Mouse (Mus musculus) CH12.LX (cell line): ENCODE results near the gene Sema3a.

ENCODE experiments used
- CTCF ChIP-seq, 2 experiments: IDR thresholded peaks in 1 of 2; conservative IDR thresholded peaks in 1 of 2; 2 replicates each; pipeline ENCODE4 v1.5.1; 2011 to 2012; ENCODE audit warnings: low read depth in 2 of 2, low read length in 2 of 2, improper control_type of control experiment in 1 of 2, inconsistent platforms in 1 of 2, mild to moderate bottlenecking in 1 of 2, moderate library complexity in 1 of 2
- EP300 ChIP-seq: IDR thresholded peaks from 2 replicates; pipeline ENCODE4 v1.6.1; 2011; ENCODE audit warnings: low read length, improper control_type of control experiment
- HCFC1 ChIP-seq: IDR thresholded peaks from 2 replicates; pipeline ENCODE4 v1.6.1; 2012; ENCODE audit warnings: low read depth, mild to moderate bottlenecking, inconsistent platforms, low read length, improper control_type of control experiment
- JUND ChIP-seq: conservative IDR thresholded peaks from 2 replicates; pipeline ENCODE4 v1.6.1; 2011; ENCODE audit warnings: low read depth, low read length, improper control_type of control experiment
- MAFK ChIP-seq: IDR thresholded peaks from 2 replicates; pipeline ENCODE4 v1.6.1; 2011; ENCODE audit warnings: low read length, improper control_type of control experiment; ENCODE audit not compliant: insufficient replicate concordance
- MAX ChIP-seq: IDR thresholded peaks from 2 replicates; pipeline ENCODE4 v1.6.1; 2011; ENCODE audit warnings: low read length, improper control_type of control experiment
- MYC ChIP-seq: IDR thresholded peaks from 2 replicates; pipeline ENCODE4 v1.6.1; 2011; ENCODE audit warnings: low read depth, mild to moderate bottlenecking, improper control_type of control experiment, low read length
- POLR2A ChIP-seq: IDR thresholded peaks from 2 replicates; pipeline ENCODE4 v1.6.1; 2011; ENCODE audit warnings: low read depth, mild to moderate bottlenecking, improper control_type of control experiment, low read length
- RAD21 ChIP-seq: IDR thresholded peaks from 2 replicates; pipeline ENCODE4 v1.6.1; 2011; ENCODE audit warnings: low read depth, mild to moderate bottlenecking, low read length, improper control_type of control experiment, moderate library complexity
- RCOR1 ChIP-seq: conservative IDR thresholded peaks from 2 replicates; pipeline ENCODE4 v1.6.1; 2012; ENCODE audit warnings: low read depth, mild to moderate bottlenecking, inconsistent platforms, low read length, improper control_type of control experiment
- ZC3H11A ChIP-seq: IDR thresholded peaks from 2 replicates; pipeline ENCODE4 v1.6.1; 2012; ENCODE audit warnings: low read depth, mild to moderate bottlenecking, inconsistent platforms, low read length, improper control_type of control experiment

DNA sequence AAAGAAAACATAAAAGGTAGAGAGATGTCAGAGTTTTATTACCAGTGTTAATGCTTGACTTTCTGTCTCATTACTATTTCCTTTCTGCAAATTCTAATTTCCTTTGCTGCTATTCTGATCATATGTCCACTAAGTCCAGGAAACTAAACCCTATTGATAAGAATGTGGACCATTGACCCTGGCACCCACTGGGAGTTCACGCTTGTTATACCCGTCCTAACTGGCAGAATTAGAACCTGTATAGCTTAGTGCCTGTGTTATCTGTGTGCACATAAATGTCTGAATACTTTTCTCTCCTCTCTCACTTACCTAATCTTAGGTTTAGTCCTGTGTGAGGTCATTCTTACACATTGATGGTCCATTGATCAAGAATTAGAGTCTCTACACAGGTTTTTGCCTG, 486.9 kb downstream of the Sema3a start:
- no peak for TF ChIP-seq HCFC1
- TF ChIP-seq MYC, result no peak
- TF ChIP-seq MAX, result no peak
- no peak for TF ChIP-seq EP300
- TF ChIP-seq RAD21, result no peak
- TF ChIP-seq ZC3H11A, result no peak
- no peak for TF ChIP-seq MAFK
- TF ChIP-seq CTCF (conservative IDR thresholded peaks at IDR 0.05 in 1 of 2, IDR thresholded peaks at IDR 0.05 in 1 of 2; ENCODE audit: low read depth in 2 of 2, low read length in 2 of 2), result no peak
- TF ChIP-seq JUND, result no peak
- no peak for TF ChIP-seq RCOR1
- no peak for TF ChIP-seq POLR2A
